Mouse (Mus musculus): ENCODE measurements at regions not wholly inside any gene's neighbourhood (a gene's known extent, or its start where the extent isn't known, plus 50 kb on each side); places are given as distances from the start of the nearest gene placed in this dataset.

DNA sequence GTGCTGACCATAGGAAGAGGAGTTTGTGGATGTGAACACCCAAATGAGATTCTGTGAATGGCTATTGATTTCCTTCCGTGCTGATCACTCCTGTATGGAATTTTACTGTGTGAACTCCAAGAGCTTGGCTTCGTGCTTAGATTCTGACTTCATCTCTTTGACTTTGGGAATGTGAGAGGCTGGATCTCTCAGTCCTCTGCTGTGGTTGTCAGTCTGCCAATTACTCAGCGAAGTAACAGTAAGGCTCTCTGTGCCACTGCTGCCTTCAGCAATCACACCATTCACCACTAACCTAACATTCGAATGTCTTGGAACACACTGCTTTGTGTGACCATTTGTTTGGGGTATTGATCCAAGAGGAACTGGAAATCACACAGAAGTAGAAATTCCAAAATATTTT, 291.5 kb downstream of the Gm21750 start:
- DNase-seq (ENCODE audit: low spot score in 2 of 2), result no peak

DNA sequence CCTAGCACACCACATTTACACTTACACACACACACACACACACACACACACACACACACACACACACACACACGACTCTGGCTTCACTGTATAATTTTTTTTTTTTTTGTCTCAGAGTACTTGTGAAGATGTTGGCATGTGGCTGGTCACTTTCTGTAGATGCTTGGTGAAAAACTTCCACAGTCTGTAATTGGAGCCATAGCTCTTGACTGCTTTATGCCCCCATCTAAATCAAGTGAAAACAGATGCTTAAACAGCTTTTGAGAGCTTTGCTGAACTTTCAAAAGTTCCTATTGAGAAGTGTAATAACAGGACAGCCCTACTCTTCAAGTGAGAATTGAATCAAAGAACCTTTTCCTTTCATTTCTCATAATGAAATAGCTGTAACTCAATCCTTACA, 317.7 kb downstream of the Gm21750 start:
- no peak for DNase-seq (ENCODE audit: low spot score in 2 of 2)

DNA sequence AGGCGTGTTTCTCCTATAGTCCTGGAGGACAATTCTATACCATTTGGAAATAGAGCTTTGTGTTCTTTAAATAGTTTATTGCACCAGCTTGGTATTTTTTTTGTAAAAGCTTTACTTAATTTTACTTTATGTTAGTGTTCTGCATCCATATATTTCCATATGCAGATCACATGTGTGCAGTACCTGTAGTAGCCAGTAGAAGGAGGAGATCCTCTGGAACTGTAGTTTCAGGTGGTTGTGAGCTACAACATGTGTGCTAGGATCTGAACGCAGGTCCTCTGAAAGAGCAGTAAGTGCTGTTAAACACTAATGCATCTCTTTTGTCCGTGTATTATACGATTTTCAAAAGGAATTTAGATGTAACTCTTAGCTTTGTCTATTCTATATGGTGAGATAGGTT, 335.2 kb downstream of the Gm21750 start:
- no peak for DNase-seq (ENCODE audit: low spot score in 2 of 2)

DNA sequence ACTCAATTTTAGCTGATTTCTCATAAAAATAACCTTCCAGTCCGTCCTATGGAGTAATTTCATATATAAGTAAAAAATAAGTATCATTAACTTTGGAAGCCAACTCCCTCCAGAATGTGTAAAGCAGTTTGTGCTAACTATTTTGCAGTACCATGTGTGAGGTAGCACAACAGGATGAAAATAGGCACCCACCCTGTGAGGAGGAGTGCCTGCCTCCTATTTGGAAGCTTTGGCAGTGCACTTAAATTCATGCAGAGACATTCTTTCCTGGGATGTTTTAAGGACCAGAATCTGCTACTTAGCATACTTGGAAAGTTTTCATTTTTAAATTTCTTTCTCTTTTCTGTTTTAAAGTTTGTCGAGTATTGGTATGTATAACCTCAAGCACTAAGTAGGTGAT, 336.8 kb downstream of the Gm21750 start:
- no peak for DNase-seq (ENCODE audit: low spot score in 2 of 2)

DNA sequence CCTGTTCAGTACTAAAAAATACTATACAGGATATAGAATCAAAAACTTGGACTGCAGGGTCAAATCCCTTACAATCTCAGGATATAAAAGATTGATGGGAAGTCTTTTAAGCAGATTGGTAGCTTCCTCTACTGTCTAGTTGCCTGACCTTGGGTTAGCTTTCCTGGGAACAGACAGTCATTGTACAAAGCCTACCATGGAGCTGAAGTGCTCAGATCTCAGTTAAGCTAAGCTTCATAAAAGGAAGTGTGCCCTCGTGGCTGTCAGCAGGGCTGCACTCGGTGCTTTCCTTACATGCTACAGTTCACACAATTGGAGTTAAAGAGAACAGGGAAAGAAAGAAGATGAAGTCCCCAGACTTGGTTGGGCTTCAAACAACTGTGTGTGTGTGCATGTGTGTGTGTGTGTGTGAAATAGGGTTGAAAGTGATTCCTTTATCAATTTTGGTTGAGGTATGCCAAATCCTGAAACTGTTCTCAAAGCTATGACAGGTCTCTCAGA, 338.4 kb downstream of the Gm21750 start:
- DNase-seq (ENCODE audit: low spot score in 2 of 2), result no peak

DNA sequence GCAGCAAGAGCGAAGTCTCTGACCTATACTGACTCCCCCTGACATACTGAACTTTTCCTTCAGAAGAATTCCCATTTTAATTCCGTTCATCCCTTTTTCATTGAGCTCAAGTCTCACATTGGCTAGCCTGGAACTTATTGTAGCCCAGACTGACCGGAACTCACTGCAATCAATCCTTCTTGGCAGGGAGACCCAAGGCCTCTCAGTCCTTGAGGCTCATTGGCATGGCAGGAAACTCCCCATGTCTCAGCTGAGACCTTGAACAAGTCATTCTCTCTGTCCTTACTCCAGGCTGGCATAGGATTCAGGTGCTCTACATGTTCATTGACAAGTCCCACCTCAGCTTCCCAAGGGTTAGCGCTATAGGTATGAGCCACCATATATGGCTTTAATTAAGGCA, 345.9 kb downstream of the Gm21750 start:
- DNase-seq (ENCODE audit: low spot score in 2 of 2), result no peak

DNA sequence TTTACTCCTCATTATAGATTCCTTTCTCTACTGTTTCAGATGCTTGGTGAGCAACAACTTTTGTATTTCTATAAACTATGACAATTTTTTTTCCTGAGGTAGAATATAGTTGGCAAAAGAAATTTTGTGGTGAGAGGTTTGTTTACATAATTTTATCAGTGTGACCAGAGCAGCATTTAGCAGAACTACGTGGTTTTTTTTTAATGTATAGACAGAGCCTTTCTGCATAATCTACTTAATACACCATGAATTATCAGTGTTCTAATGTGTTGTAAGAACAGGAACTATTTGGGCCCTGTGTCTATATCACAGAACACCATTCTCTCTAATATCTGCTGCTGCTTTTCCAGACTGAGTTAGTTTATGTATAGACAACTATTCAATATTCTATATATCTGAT, 350.5 kb downstream of the Gm21750 start:
- DNase-seq (ENCODE audit: low spot score in 2 of 2), result no peak

DNA sequence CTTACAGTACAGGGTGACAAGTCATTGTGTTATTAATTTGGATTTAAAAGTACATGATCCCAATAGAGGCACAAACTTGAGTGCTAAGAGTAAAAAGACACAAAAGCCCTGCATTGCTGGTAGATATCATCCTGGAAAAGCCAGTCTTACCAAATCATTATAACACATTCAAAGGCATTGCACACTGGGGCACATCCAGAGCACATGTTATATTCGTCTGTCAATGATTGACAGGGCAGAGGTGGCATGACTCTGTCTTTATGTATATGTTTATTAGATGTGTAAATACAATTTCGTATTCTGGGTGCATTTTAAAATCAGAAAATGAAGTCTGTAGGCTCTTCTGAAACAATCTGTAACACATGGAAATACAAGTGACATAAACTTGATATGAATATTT, 358.4 kb downstream of the Gm21750 start:
- no peak for DNase-seq (ENCODE audit: low spot score in 2 of 2)

DNA sequence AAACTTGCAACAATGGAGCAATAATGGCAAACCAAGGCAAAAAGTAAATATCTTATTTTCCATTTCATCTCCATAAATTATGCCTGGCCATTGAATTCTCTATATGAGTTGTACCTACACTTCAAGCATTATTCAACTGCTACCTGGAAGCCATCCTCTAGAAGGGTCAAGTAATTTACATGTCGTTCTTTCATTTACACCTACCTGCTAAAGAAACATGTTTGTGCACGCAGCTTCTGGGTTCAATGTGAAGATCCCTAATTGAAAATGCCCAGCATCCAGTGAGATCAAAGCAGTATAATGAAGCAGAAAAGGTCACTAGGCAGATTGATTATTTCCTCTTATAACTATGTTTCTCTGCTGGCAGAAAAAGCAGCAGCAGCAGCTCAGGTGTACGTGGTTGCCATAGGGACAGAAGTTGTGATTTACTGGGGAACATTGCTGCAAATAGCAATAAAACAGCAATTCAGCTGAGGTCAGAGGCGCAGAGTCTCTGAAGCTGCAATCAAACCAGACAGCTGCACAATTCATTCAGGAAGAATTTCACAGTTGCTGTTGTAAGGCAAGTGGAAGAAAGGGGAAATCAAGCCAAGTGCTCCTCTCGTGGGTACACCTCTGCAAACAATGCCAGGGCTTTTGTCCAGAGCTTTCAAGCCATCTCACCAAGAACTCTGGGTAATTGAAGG, 386.1 kb downstream of the Gm21750 start:
- no peak for DNase-seq (ENCODE audit: low spot score in 2 of 2)

DNA sequence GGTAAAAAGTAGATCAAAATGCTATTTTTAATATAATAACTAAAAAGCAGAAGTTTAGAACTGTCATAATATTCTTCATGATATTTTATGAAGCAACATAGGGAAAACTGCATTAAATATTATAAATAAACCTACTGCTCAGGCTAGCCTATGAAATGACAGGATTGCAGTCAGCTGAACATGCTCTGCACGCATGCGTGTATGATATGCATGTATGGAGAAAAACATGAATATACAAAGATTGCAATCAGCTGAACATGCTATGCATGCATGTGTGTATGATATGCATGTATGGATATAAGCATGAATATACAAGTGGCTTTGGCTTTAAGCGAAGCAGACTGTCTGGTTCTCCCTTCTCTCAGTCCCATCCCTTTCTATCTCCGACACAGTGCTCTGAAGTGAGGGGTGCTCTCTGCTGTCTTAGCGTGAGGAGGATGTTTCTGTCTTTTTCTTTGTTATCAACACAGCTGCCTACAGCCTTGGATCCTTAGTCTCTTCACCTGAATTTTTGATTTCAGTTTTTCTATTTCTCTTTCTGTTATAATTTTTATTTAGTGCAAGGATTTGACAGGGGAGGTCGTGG, 386.8 kb downstream of the Gm21750 start:
- DNase-seq (ENCODE audit: low spot score in 2 of 2), result no peak

DNA sequence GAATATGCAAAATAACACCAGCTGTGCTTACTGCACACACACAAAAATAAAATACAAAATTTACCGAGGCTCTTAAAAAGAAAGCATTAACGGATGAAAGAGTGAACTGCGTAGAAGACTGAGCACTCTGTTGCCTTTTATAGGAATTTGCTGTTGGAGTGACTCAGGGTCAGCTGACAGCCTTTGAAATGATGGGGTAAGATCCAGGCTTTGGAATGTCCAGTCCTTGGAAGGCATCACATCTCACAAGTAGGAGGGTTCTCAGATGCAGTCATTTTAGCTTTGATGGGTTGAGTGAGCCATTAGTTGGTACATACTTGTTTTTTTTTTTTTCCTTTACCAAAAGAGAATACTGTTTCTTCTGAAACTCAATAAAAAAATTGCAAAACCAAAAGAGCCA, 387.4 kb downstream of the Gm21750 start:
- no peak for DNase-seq (ENCODE audit: low spot score in 2 of 2)

DNA sequence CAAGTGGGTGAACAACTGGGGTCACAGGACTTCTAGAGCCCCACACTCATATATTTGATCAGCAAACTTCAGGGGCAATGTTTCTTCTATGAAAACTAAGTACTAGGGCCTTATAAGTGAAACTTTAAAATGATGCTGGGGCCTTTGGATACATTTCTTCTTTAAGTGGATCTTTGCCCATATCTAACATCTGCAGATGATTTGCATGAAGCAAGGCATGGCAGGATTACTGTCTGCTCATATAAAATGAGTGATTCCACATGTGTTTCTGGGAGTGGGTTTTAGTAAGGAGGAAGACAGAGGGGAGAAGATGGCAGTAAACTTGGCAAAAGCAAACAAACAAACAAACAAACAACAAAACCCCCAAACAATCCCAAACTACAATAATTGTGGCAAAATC, 405.0 kb downstream of the Gm21750 start:
- no peak for DNase-seq (ENCODE audit: low spot score in 2 of 2)

DNA sequence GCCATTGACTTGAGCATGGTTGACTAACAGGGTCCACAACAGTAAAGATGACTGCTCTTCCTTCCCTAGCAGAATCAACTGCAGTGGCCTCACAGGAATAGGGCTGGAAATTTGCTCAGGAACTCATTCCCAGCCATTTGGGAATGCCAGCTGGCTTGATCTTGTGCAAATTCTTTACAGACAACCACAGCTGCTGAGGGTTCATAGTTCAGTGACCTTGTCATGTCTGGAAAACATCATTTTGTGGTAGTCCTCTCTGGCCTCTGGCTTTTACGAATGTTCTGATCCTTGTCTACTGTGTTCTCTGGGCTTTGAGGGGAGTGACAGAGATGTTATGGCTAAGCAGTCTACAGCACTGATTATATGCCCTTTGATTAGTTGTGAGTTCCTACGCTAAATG, 432.0 kb downstream of the Gm21750 start:
- no peak for DNase-seq (ENCODE audit: low spot score in 2 of 2)

DNA sequence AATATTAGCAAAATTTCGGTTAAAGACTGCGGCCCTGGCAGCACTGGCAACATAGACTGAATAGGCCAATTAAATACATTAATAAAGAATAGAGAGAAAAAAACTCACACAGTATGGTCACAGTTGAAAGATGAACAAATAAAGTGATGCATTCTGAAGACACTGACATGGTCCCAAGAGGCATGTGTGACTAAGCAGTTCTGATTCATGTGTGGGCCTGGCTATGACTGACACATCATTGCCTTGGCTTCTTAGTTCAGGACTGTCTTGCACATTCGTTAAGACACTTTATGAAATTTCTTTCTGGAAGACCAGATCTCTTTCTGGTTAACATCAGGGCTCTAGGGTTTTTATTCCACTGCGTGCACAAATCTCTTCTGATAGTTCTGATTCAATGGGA, 438.7 kb downstream of the Gm21750 start:
- no peak for DNase-seq (ENCODE audit: low spot score in 2 of 2)

DNA sequence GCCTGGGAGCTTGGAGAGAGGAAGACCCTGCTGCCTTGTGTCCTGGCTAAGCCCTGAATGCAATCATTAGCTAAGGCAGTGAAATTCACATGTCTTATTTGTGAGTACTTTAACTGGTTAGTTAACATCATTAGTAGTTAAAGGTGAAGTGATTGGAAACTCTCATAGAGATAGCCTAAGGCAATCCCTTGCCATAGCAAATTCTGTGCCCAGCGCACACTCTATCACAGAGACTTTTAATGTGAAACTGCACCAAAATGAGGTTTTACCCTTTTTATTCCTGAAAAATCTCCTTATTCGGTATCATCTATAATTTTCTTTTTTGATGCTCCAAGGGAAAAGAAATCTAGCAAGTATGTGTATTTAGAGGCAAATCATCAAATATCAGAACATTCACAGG, 451.6 kb downstream of the Gm21750 start:
- DNase-seq (ENCODE audit: low spot score in 2 of 2), result no peak

DNA sequence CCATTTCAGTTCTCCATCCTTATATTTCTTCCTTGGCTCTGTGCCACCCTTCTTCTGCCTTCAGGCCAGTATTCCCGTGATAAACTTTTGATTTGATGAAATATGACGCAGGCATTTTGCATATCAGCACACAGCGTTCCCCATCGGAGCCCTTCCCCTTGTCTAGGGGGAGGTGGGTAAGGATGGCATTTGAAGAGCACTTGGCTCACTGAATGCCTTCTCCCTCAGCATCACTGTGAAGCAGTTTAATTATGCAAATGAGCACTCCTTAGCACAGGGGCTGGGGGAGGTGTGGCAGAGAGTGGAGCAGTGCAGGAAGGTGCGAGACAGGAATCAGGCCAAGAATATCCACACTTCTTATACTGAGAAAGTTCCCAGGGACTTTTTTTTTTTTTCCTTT, 452.1 kb downstream of the Gm21750 start:
- no peak for DNase-seq (ENCODE audit: low spot score in 2 of 2)

DNA sequence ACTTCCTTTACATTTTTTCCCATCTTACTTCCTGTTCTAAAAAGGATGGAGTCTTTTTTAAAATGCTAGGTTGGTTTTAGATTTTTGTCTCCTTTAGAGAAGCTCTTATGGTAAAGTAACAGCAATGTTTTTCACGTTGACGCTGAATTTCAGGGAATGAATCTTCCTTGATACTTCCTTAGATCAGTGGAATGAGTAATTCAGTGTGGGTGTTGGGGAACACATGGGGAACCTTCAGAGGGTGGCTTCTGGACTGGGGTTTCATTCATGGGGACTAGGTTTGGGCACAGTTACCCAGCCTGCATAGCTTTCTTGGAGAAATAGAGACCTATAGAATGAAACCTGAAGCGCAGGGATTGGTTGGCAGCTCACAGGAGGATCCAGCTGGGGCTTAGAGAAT, 452.5 kb downstream of the Gm21750 start:
- no peak for DNase-seq (ENCODE audit: low spot score in 2 of 2)

DNA sequence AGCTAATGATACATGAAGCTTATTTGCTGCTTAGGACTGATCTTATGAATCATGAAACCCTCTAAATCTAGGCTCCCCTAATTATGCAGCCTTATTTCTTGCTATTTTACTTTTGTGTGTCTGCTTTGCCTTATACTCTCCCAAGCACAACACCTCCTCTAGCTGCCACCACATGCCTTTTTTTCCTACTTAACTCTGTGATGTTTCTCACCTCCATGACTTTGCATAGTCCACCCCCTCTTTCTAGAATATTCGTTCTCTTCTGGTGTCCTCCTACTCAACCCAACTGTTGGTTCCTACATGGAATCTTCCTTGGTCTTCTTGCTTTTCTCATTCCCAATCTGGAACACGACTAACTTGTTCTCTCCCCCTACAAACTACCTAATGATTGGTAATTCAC, 456.7 kb downstream of the Gm21750 start:
- no peak for DNase-seq (ENCODE audit: low spot score in 2 of 2)

DNA sequence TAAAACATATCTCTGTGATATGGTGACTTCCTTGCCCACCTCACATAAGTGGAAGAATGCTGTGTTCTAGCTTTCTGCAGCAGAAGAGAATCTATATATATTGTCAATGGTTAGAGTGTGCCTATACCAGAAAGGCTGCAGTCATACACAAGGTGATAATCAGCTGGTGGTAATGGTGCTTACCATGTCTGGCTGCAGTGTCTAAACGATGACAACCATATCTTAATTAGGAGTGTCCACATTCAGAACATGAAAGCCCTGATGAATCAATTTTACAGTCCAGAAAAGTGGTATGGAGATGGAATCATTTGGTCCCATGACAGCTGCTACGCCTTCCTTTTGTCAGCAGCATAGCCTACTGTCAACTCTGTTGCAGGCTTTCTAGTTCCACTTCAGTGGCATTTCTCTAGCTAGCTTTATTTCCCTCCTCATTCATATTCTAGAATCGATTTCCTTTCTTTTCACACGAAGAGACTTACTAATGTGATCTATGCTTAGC, 484.2 kb downstream of the Gm21750 start:
- DNase-seq (ENCODE audit: low spot score in 2 of 2), result no peak

DNA sequence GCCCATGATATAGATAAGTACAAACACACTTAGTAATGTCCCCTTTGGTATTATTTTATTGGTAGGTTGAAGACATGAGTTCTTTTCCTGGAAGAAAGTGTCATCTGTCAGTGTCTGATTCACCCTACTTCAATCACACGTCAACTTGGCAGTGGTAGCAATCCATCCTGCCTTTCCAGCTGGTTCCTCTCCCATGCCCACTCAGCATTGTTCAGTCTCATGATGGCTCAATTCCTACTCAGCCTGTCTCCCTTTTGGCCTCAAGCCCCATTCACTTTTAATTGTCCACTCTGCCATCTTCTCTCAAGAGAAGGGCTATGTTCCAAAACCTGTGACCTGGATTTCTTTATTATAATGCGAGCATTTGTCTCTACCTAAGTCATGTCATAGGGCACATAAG, 474.4 kb upstream of the Htr2a start:
- no peak for DNase-seq (ENCODE audit: low spot score in 2 of 2)

DNA sequence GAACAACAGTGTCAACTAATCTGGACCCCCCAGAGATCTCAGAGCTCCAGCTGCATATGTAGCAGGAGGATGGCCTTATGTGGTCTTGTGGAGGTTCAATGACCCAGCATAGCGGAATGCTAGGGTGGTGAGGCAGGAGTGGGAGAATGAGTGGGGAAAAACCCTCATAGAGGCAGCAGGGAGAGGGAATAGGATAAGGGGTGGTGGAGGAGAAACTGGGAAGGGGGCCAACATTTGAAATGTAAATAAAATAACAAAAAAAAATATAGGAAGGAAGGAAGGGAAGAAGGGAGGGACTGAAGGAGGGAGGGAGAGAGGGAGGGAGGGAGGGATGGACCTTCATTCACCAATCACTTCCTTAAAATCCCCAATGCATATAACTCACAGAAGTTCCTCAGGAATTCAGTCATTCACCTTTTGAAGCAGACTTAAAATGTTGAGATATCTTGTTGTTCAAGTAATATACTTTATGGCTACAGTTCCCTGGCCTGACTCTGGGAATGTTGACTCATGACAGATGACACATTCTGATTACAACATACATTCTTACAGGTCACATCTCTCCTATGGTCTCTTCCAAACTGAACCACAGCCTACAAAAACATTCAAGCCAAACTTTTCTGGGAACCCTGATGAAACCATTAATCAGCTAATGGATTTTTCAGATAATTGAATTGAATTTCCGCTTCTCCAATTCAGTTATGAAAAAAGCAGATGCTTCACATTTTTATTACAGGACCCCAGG, 471.3 kb upstream of the Htr2a start:
- no peak for DNase-seq (ENCODE audit: low spot score in 2 of 2)

DNA sequence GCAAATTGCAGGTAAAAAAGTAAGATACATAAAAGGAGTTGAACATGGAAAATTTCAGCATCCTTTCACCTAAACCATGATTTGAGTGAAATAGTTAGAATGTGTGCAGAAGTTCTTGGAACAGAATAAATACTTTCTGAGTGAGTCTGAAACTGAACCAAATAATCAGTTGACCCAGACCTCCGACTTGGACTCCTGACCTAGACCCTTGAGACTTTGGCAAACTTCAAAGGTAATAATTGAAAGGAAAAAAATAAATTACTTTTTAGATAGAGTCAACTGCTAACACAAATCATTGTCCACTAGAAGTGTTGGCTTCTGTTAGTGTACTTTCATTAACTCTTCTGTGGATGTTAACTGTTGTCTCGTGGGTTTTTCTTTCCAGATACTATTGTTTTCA, 460.6 kb upstream of the Htr2a start:
- DNase-seq (ENCODE audit: low spot score in 2 of 2), result no peak

Measured in adrenal gland, postnatal 4 days (tissue).